Mouse (Mus musculus) kidney, adult 9 months (tissue): ENCODE results near the gene Lpar3.

ENCODE experiments used
- DNase-seq: peaks from one replicate; pipeline ENCODE4 v3.0.0; 2022

Lpar3 gene

DNA sequence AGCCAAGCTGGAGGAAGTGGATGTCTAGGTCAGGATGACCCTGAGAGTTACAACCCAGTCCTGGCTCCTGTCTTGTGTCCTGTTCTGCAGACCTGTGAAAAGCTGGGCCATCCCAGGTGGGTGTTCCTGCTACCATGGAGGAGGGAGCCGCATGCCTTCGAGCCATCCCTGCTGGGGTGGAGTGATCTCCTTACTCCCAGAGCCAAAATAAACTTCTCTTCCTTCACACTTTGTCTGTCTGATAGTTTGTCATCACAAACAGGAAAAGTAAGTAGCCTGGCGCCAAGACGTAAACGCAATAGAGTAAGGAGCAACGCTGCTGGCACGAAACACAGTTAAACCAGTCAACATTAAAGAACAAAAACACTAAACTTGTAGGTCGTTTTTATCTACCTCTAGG, 95.5 kb downstream of the Lpar3 start:
- no peak for DNase-seq

DNA sequence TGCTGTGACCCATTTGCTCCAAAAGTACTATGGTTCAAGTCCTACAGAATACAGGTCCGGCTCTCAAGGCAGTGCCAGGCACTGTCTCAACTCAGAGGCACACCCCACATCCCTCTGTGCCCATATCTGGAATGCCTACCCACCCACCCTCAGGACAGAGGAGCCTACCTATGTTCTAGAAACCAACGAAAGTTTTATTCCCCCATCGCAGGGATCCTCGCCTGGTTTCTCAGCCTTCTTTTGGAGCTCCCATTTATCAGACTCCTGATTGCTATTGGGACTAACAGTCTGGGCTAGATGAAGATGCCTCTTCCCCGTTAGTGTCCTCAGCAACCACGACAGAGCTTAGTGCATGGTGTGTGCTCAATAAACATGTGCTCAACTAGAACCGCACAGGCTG, 96.6 kb downstream of the Lpar3 start:
- no peak for DNase-seq

DNA sequence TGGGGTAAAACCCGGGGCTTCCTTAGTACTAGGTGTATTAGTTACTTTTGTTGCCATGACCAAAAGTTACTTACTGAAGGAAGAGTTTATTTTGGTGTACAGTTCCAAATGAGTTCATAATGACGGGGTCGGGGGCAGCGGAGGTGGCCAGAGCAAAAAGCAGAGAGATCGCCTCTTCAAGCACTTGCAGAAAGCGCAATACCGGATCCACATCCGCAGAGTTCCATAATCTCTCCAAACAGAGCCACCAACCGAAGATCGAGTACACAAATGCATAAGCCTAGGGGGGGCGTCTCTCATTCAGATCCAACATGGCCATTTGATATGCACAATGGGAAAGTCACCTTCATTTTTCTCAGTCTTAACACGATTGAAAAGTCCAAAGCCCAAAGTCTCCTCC, 97.1 kb downstream of the Lpar3 start:
- no peak for DNase-seq

DNA sequence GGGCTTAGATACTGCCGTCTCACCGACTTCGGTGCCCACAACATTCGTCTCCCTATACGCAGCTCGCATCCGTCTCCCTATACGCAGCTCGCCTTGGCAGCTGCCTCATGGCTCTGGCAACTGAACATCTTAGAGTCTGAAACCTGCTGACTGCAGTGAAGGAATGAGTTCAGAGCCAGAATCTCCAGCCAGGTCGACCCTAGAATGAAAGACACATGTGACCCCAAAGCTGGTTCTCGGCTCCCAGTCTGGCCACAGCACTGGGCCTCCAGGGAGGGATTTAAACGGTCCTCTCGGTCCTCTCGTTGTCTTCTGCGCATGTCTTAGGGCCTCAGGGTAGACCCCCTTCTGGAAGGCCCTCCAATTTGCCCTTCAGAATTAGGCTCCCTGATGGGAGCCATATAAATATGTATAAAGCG, 97.8 kb downstream of the Lpar3 start:
- no peak for DNase-seq

DNA sequence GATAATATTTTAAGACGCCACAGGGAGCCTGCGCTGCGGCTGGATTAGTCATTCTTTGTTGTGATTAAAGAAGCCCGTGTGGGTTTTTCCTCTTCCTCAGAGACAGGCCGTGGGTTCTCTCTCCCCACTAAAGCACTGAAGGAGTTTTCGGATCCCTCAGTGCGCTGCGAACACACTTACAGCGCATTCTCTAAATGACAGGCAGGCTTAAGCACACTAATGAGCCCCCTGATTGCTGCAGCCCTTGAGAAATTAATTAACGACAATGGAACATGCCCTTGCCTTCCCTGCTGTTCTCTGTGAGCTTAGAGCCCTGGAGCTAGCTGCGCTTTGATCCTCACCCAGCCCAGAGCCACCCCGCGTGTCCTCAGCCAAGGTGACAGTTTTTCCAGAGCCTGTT, 98.2 kb downstream of the Lpar3 start:
- DNase-seq = no peak

DNA sequence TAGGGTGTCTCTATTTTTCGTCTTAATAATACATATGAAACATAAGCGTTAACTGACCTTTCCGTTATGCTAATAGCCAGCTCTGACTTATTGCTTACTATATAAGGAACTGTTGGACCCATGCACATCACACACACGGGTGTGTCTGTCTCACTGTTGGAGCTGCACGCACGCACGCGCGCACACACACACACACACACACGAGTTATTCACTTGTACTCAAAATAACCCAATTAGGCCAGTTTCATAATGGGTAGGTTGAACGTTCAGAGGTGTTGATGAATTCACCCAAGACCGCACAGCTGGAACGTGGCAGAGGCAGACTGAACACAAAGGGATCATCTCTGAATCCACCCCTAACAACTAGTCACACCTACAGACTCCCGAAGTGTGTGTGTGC, 98.7 kb downstream of the Lpar3 start:
- no peak for DNase-seq

- no peak for DNase-seq
Observed at GRCm38 (mm10) chr3:146324949-146325348, 104.2 kb downstream of the Lpar3 start.

- DNase-seq = no peak
Observed at GRCm38 (mm10) chr3:146326743-146327536, 106.2 kb downstream of the Lpar3 start.

DNA sequence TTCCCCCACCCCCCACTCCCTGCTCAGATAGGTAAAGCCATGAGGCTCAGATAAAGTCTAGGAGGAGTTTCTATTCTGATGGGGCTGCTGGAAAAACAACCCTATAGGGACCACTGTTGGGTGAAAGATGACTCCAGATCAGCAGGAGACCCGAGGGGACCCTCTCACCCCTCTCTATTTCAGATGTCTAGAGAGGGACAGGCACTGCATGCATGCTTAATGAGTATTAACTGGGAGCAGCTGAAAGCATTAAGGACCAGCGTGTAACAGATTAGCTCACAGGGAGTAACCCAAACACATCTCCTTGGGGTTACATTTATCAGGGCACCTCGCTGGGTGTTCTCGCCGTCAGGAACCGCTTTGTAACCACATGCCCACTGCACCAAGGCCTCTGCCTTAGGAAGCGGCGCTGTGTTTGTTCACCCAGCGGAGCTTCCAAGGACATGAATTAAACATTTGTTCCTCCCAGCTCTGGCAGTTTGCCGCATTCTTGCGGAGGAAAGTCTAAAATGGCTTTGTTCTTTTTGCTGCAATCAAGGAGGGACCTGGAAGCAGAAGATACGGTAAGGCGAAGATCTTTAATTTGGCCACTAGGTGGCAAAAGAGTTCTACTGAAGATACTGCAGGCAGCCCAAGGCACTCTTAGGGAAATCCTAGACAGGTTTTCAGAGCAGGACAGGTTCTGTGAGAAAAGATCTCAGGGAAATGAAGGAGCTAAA, 106.9 kb downstream of the Lpar3 start:
- DNase-seq = peak; percentile 78

DNA sequence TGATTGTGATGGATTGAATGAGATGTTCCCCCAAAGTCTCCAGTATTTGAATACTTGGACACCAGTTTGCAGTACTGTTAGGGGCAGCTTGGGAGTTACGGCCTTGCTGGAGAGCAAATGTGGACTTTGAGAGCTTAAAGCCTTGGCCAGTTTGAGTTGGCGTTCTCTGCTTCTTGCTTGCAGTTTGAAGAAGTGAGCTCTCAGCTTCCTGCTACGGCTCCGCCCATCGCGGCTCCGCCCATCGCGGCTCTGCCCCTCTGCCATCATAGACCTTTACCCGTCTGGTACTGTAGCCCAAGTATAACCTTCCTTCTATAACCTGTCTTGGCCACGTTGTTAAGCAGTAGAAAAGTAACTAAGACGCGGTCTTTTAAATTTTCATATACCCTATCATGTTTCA, 108.0 kb downstream of the Lpar3 start:
- peak; percentile 71 for DNase-seq

- no peak for DNase-seq
Observed at GRCm38 (mm10) chr3:146331819-146332218, 111.1 kb downstream of the Lpar3 start.

DNA sequence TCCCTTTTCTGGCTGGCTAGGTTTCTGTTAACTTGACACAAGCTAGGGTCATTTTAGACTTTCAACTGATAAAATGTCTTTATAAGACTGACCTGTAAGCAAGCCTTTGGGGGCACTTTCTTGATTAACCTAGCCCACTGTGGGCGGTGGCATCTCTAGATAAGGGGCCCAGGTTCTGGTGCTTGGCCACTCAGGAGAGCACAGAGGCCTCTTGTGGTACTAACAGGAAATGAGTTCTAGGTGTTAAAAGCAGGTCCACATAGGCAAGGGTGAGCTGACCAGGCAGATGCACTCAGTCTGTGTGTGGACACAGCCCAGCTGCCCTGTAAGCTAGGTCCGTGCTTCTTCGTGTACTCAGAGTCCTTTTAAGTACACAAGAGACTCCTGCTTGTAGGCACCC, 112.5 kb downstream of the Lpar3 start:
- no peak for DNase-seq

DNA sequence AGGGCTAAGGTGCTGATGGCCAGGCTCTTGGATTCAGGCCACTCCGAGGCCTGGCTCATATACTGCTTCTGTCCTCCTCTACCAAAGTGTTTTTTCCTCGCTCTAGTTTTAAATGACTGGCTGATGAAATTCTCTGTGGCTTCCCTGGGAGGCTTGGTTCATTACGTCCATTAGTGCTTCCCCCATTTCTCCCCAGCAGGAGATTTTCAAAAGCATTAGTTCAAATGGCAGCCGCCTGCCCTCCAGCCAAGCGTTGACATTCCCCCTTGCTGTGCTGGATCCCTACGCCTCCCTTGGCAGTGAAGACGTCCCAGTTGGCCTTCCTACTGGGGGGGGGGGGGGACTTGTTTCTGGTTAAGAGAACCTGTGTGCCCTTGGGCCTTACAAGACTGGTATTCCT, 113.3 kb downstream of the Lpar3 start:
- no peak for DNase-seq
